Mouse (Mus musculus) heart, embryonic 13.5 days (tissue): ENCODE results near the gene Trio. TPM values are rescaled to one million over a fixed set of nuclear protein-coding genes. Genes with fewer than 3 reads are reported as not detected.
"Not testable (repeated sequence)": the region's sequence is repeated elsewhere in the genome, so short reads cannot be mapped to it uniquely, and the experiment has no call there.

ENCODE experiments used
- ATAC-seq: fragments of 200-750 bp; cut with Nextera tagmentation; 2 replicates; pipeline ENCODE4 v1.8.0; 2017; ENCODE audit warnings: moderate TSS enrichment; ENCODE audit not compliant: insufficient number of reproducible peaks, low FRiP score, low TSS enrichment; ENCODE audit errors: extremely low read depth
- H3K27ac ChIP-seq: fragments of 300-500 bp; sonication (generic); replicated peaks from 2 replicates; pipeline ENCODE4 v1.5.1; 2015; ENCODE audit warnings: moderate library complexity, mild to moderate bottlenecking, inconsistent platforms
- H3K27me3 ChIP-seq: fragments of 300-500 bp; sonication (generic); replicated peaks from 2 replicates; pipeline ENCODE4 v1.6.1; 2015; ENCODE audit warnings: mild to moderate bottlenecking, inconsistent platforms
- H3K36me3 ChIP-seq: fragments of 300-500 bp; sonication (generic); 2 replicates; pipeline ENCODE4 v1.6.1; 2015; ENCODE audit warnings: mild to moderate bottlenecking, inconsistent platforms
- H3K4me1 ChIP-seq: fragments of 300-500 bp; sonication (generic); 2 replicates; pipeline ENCODE4 v1.6.1; 2015; ENCODE audit warnings: inconsistent platforms
- H3K4me2 ChIP-seq: fragments of 300-500 bp; sonication (generic); 2 replicates; pipeline ENCODE4 v1.6.1; 2015; ENCODE audit warnings: inconsistent platforms, mild to moderate bottlenecking, moderate library complexity
- H3K4me3 ChIP-seq: fragments of 300-500 bp; sonication (generic); 2 replicates; pipeline ENCODE4 v1.5.1; 2015; ENCODE audit warnings: moderate library complexity, mild to moderate bottlenecking, inconsistent platforms
- H3K9ac ChIP-seq: fragments of 300-500 bp; sonication (generic); 2 replicates; pipeline ENCODE4 v1.6.1; 2015; ENCODE audit warnings: inconsistent platforms, mild to moderate bottlenecking, moderate library complexity
- H3K9me3 ChIP-seq: fragments of 300-500 bp; sonication (generic); 2 replicates; pipeline ENCODE4 v1.6.1; 2016; ENCODE audit warnings: inconsistent platforms
- WGBS: fragments of 180-500 bp; shearing (Covaris S2); methylation state at CpG from one replicate; pipeline ENCODE4 v1.1.7; 2015; ENCODE audit warnings: mixed read lengths; 5-methylcytosine and 5-hydroxymethylcytosine counted together
- polyA plus RNA-seq: library from polyadenylated mRNA; unstranded; fragments of >200 nt; fragmentation: Nextera tagmentation; extraction: Ambion mirVana; gene quantifications from 2 replicates; pipeline ENCODE4 v1.2.1, GENCODE M21; 2015

The Trio gene
- polyA plus RNA-seq, 1 experiment from 2014 or later = 17.5 TPM

GRCm38 (mm10) chr15:27831646-27832045 is 194.0 kb downstream of the Trio start:
- 82% methylated on average over 6 of the region's 6 CpGs for WGBS
- H3K36me3 ChIP-seq = peaks cover 93% of the 10 kb centered on the region
- no peaks in the 10 kb centered on the region for H3K9me3 ChIP-seq
- H3K4me1 ChIP-seq = no peaks in the 10 kb centered on the region
- no peak overlapping the region for H3K9ac ChIP-seq
- H3K27ac ChIP-seq = no peak overlapping the region
- H3K4me3 ChIP-seq = no peak overlapping the region
- H3K27me3 ChIP-seq = no peaks in the 10 kb centered on the region
- no peak for ATAC-seq
- H3K4me2 ChIP-seq = no peak overlapping the region

DNA sequence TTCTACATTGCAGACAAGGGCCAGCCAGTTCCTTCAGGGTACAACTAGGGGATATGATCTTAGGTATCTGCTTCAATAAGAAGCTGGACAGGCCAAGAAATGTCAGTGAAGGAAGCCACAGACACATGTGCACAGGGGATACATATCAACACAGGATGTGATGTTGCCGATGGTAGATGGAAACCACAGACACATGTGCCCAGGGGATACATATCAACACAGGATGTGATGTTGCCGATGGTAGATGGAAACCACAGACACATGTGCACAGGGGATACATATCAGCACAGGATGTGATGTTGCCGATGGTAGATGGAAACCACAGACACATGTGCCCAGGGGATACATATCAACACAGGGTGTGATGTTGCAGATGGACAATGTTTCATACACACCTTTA is 197.8 kb downstream of the Trio start:
- not testable (repeated sequence) for H3K27ac ChIP-seq
- 57% methylated on average over 3 of the region's 3 CpGs for WGBS

GRCm38 (mm10) chr15:27826886-27827285 is 198.8 kb downstream of the Trio start:
- Histone ChIP-seq H3K27me3 (no peaks in the 10 kb centered on the region), H3K9me3 (no peaks in the 10 kb centered on the region), H3K4me3 (no peak overlapping the region), H3K9ac (no peak overlapping the region), H3K27ac (no peak overlapping the region), H3K36me3 (peaks cover 97% of the 10 kb centered on the region), H3K4me1 (no peaks in the 10 kb centered on the region), H3K4me2 (no peak overlapping the region)
- WGBS = 87% methylated on average over 4 of the region's 4 CpGs
- no peak for ATAC-seq

More for the DNA sequence above, 197.8 kb downstream of the Trio start:
- not testable (repeated sequence) for H3K4me2 ChIP-seq, H3K9ac ChIP-seq, H3K4me3 ChIP-seq, ATAC-seq, H3K27me3 ChIP-seq, H3K9me3 ChIP-seq, H3K4me1 ChIP-seq
- H3K36me3 ChIP-seq = peaks cover 98% of the 10 kb centered on the region

DNA sequence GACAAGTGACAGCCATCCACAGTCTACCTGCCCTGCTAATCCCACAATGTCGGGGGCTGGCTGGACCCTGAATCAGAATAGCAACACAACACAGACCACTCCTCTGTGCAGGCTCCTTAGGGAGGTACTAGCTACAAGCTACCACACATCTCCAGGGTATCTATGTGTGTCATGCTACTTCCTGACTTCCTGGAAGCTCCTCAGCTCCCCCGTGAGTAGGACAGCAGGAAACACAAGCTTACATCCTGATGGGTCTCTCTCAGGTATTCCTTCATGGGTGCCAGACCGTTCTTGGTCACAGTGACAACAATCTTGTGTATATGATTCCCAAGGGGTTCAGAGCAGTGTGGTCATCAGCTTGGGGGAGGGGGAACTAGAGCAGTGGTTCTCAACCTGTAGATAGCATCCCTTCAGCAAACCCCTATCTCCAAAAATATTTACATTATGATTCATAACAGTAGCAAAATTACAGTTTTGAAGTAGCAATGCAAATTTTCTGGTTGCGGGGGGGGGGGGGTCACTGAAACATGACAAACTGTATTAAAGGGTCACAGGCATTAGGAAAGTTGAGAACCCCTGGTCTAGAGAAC is 199.5 kb downstream of the Trio start:
- Histone ChIP-seq H3K27ac (no peak overlapping the region), H3K4me2 (no peak overlapping the region), H3K9ac (no peak overlapping the region), H3K36me3 (peaks cover 97% of the 10 kb centered on the region), H3K4me3 (no peak overlapping the region), H3K4me1 (no peaks in the 10 kb centered on the region), H3K27me3 (no peaks in the 10 kb centered on the region), H3K9me3 (no peaks in the 10 kb centered on the region)
- 73% methylated on average over 4 of the region's 4 CpGs for WGBS
- ATAC-seq = no peak

- H3K4me2 ChIP-seq = no peak overlapping the region
- no peak for ATAC-seq
- H3K9me3 ChIP-seq = no peaks in the 10 kb centered on the region
- H3K27ac ChIP-seq = no peak overlapping the region
- no peak overlapping the region for H3K9ac ChIP-seq
- H3K4me3 ChIP-seq = no peak overlapping the region
- H3K27me3 ChIP-seq = no peaks in the 10 kb centered on the region
- WGBS = 85% methylated on average over 12 of the region's 12 CpGs
- peaks cover 97% of the 10 kb centered on the region for H3K36me3 ChIP-seq
- H3K4me1 ChIP-seq = no peaks in the 10 kb centered on the region
These were observed 200.3 kb downstream of the Trio start for GRCm38 (mm10) chr15:27825390-27825789.

DNA sequence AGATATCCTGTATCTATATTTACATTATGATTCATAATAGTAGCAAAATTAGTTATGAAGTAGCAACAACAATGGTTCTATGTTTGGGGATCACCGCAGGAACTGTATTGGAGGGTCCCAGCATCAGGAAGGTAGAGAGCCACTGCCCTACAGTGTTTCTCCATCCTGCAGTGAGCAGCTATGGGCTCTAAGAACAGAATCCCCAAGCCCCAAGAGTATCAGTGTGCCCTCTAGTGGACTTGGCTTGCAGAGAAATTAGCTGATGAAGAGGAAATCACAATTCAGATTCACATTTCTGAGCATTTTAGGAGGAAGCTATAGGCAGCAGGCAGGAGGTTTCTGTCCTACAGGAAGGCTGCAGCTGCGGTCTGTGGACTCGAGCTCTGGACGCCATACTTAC is 202.1 kb downstream of the Trio start:
- no peak overlapping the region for H3K4me3 ChIP-seq
- no peak overlapping the region for H3K9ac ChIP-seq
- H3K36me3 ChIP-seq = peaks cover 99% of the 10 kb centered on the region
- no peak overlapping the region for H3K27ac ChIP-seq
- H3K4me1 ChIP-seq = no peaks in the 10 kb centered on the region
- no peaks in the 10 kb centered on the region for H3K27me3 ChIP-seq
- 84% methylated on average over 4 of the region's 4 CpGs for WGBS
- ATAC-seq = no peak
- no peak overlapping the region for H3K4me2 ChIP-seq
- H3K9me3 ChIP-seq = no peaks in the 10 kb centered on the region

DNA sequence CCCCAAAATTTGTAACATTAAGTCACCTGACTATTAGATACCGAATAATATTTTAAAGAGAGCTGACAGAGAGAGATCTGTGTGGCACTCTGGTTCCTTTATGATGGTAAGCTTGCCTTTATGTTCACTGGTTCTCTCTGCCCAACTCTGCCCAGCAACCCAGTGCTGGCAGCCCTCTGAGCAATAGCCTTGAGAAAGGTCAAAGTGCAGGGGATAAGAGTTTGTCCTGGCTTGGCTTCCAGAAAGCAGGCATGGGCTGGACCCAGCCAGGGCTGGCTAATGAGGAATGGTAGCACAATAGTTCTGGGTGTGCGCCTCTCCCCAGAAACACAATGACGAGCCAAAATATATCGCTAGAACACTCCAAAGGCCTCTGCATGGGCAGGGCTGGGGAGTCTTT is 203.2 kb downstream of the Trio start:
- no peak overlapping the region for H3K4me3 ChIP-seq
- H3K4me1 ChIP-seq = no peaks in the 10 kb centered on the region
- no peaks in the 10 kb centered on the region for H3K27me3 ChIP-seq
- no peak overlapping the region for H3K27ac ChIP-seq
- H3K36me3 ChIP-seq = peaks cover 99% of the 10 kb centered on the region
- no peak for ATAC-seq
- no peak overlapping the region for H3K4me2 ChIP-seq
- 90% methylated on average over 4 of the region's 4 CpGs for WGBS
- H3K9me3 ChIP-seq = no peaks in the 10 kb centered on the region
- no peak overlapping the region for H3K9ac ChIP-seq

DNA sequence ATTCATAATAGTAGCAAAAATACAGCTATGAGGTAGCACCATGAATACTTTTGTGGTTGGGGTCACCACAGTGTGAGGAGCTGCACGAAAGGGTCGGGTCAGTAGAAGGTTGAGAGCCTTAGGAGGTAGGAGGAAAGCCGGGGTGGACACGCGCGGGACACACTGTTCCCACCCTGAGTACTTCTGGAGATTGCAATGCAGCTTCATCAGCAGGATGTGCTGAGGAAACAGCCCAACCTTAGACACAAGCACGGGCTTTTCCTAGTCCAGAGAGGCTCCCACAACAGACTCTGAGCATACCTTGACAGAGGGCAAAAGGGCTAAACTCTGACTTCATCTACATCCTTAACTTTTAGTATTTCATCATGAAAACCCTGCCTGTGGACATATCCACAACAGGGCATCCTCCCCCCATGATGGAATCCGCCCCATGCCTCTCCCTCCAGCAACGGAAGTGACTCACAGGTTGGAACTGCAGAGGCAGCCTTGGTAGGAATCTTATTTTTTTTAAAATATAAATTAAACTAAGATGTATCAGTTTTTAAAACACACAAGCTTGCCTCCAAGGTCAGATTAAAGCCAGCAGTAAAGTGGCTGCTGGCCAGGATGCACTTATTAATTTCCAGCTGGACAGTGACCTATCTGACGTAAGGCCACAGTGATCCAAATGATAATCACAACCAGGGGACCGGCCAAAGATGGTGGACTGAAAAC is 203.8 kb downstream of the Trio start:
- Histone ChIP-seq H3K27me3 (no peaks in the 10 kb centered on the region), H3K36me3 (peaks cover 99% of the 10 kb centered on the region), H3K9me3 (no peaks in the 10 kb centered on the region), H3K27ac (no peak overlapping the region), H3K4me2 (no peak overlapping the region), H3K9ac (no peak overlapping the region), H3K4me1 (no peaks in the 10 kb centered on the region), H3K4me3 (no peak overlapping the region)
- 87% methylated on average over 11 of the region's 11 CpGs for WGBS
- ATAC-seq = no peak

DNA sequence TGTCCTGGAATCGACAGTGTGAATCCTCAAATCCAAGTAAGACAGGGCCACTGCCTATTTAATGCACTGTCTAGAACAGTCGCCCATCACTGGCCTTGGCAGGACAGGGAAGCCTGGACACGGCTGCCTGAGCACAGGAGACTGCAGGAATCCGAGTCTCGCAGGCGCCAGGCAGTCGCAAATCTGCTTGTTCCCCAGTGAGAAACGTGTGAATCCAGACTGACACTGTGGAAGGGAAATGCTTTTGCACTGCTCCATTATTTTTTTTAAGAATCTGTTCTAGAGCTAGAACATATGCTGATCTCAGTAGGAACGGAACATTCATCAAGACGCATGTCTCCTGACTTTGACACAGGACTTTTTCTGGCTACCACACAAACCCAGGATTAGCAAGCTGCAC is 208.6 kb downstream of the Trio start:
- WGBS = 80% methylated on average over 10 of the region's 10 CpGs
- peaks cover 96% of the 10 kb centered on the region for H3K36me3 ChIP-seq
- H3K27me3 ChIP-seq = no peaks in the 10 kb centered on the region
- no peak overlapping the region for H3K9ac ChIP-seq
- H3K4me3 ChIP-seq = no peak overlapping the region
- H3K27ac ChIP-seq = no peak overlapping the region
- H3K4me2 ChIP-seq = no peak overlapping the region
- no peaks in the 10 kb centered on the region for H3K4me1 ChIP-seq
- no peaks in the 10 kb centered on the region for H3K9me3 ChIP-seq
- no peak for ATAC-seq

DNA sequence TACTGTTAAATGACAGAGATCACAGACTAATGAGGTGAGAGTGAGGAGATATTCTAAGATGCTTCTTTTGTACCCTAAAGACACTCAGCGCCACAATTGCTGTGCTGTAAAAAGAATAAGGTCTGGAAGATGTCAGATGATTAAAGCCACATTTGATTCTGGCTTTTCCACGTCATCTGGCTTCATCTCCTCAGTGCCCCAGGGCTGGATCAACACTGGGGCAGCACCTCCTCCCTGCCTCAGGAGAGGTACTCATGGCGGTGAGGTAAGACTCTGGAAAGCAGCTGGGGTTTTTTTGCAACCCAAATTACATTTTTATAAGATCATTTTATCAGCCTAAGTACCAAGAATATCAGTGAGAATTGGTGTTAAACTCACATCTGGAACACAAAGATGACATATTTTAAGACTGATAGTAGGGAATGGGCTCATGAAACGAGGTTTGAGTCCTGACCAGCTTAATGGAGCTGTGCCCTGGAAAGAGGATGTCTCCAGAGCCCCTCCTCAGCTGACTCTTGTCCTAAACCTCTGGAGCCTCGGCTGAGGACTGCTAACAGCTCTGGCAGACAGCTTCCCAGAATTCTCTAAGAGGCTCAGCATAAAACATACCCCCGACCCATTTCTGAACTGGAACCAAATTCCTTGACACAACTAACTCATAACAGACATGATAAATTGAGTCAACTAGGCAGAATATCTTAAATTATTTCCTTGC is 210.8 kb downstream of the Trio start:
- H3K36me3 ChIP-seq = peaks cover 87% of the 10 kb centered on the region
- no peak overlapping the region for H3K4me2 ChIP-seq

DNA sequence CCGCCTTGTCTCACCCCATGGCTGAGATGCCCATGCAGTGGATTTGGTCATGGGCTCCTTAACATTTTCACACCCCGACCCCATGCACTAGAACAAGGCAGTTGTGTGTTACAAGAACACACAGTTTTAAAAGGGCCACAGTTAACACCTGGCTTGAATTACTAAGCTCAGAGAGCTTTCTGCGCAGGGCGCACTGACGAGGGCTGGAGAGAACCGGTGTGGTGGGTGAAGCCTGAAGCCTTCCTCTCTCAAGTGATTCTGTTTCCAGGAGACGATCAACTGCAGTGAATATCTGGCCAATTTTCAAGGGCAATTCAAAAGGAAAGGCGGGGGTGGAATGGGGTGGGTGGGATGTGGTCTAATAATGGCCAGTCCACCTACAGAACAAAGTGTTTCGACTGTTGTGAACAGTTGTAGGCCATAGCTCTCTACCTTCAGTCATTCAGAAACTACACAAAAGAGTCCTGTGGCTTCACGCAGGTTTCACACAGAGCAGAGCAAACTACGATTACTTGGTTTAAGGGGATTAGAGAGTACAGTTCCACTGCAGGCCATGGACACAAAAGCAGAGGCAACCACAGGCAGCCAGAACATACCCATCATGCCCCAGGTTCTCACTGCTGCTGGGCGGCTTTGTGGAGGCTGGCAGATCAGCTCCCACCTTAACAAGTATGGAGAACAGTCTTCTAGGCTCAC is 214.7 kb downstream of the Trio start:
- no peak for ATAC-seq
- peaks cover 51% of the 10 kb centered on the region for H3K4me1 ChIP-seq
- no peak overlapping the region for H3K4me2 ChIP-seq
- H3K4me3 ChIP-seq = no peak overlapping the region
- H3K9me3 ChIP-seq = no peaks in the 10 kb centered on the region
- H3K36me3 ChIP-seq = peaks cover 54% of the 10 kb centered on the region
- H3K27me3 ChIP-seq = no peaks in the 10 kb centered on the region
- 79% methylated on average over 12 of the region's 12 CpGs for WGBS
- H3K9ac ChIP-seq = no peak overlapping the region
- peak overlapping the region; percentile 53 for H3K27ac ChIP-seq

More for the DNA sequence above, 210.8 kb downstream of the Trio start:
- ATAC-seq = no peak
- Histone ChIP-seq H3K9ac (no peak overlapping the region), H3K27ac (no peak overlapping the region), H3K4me1 (peaks cover 15% of the 10 kb centered on the region), H3K27me3 (no peaks in the 10 kb centered on the region), H3K9me3 (no peaks in the 10 kb centered on the region), H3K4me3 (no peak overlapping the region)
- WGBS = 57% methylated on average over 6 of the region's 6 CpGs
